Mouse (Mus musculus) kidney, postnatal 36 days (tissue): ENCODE data around the gene Fam155a.

Experiments used
- DNase-seq, 2 experiments: peaks; one replicate each; pipeline ENCODE4 v3.0.0; 2021 to 2022; ENCODE audit warnings: mixed read lengths in 2 of 2

The Fam155a gene

GRCm38 (mm10) chr8:9248109-9248821 lies 522.7 kb downstream of the Fam155a start:
- DNase-seq, result no peak

GRCm38 (mm10) chr8:9245994-9246393 lies 525.0 kb downstream of the Fam155a start:
- no peak for DNase-seq

- DNase-seq, result no peak
Observed at GRCm38 (mm10) chr8:9240996-9241395, 530.0 kb downstream of the Fam155a start.

GRCm38 (mm10) chr8:9239741-9240140 lies 531.2 kb downstream of the Fam155a start:
- no peak for DNase-seq

- no peak for DNase-seq
Observed at GRCm38 (mm10) chr8:9238974-9239373, 532.0 kb downstream of the Fam155a start.

GRCm38 (mm10) chr8:9233326-9233919 lies 537.5 kb downstream of the Fam155a start:
- DNase-seq, result peak; percentile 76 to 96

- DNase-seq, result peak; percentile 33 to 69
Observed at GRCm38 (mm10) chr8:9227779-9228464, 543.0 kb downstream of the Fam155a start.

GRCm38 (mm10) chr8:9226767-9227166 lies 544.2 kb downstream of the Fam155a start:
- no peak for DNase-seq

- DNase-seq, result no peak
Observed at GRCm38 (mm10) chr8:9211751-9212150, 559.2 kb downstream of the Fam155a start.

- DNase-seq, result no peak
Observed at GRCm38 (mm10) chr8:9207505-9208051, 563.4 kb downstream of the Fam155a start.

- DNase-seq, result no peak
Observed at GRCm38 (mm10) chr8:9204345-9205067, 566.5 kb downstream of the Fam155a start.

- no peak for DNase-seq
Observed at GRCm38 (mm10) chr8:9200099-9200498, 570.9 kb downstream of the Fam155a start.

- DNase-seq, result no peak
Observed at GRCm38 (mm10) chr8:9191682-9192081, 579.3 kb downstream of the Fam155a start.

GRCm38 (mm10) chr8:9188616-9189015 lies 582.3 kb downstream of the Fam155a start:
- peak in 1 of 2 experiments; percentile 30 for DNase-seq

- DNase-seq, result no peak
Observed at GRCm38 (mm10) chr8:9185200-9185599, 585.8 kb downstream of the Fam155a start.

- no peak for DNase-seq
Observed at GRCm38 (mm10) chr8:9182461-9182860, 588.5 kb downstream of the Fam155a start.

GRCm38 (mm10) chr8:9180686-9181315 lies 590.2 kb downstream of the Fam155a start:
- DNase-seq, result no peak

- no peak for DNase-seq
Observed at GRCm38 (mm10) chr8:9176974-9177373, 594.0 kb downstream of the Fam155a start.

- peak; percentile 65 to 88 for DNase-seq
Observed at GRCm38 (mm10) chr8:9174865-9175565, 595.9 kb downstream of the Fam155a start.

GRCm38 (mm10) chr8:9171848-9172247 lies 599.1 kb downstream of the Fam155a start:
- DNase-seq, result no peak

- peak; percentile 6 to 18 for DNase-seq
Observed at GRCm38 (mm10) chr8:9167995-9168394, 603.0 kb downstream of the Fam155a start.

- DNase-seq, result peak; percentile 22 to 65
Observed at GRCm38 (mm10) chr8:9161606-9162005, 609.4 kb downstream of the Fam155a start.
